Mouse (Mus musculus) kidney, embryonic 16.5 days (tissue): Measurements from ENCODE around the gene Rnh1. TPM values are rescaled to one million over a fixed set of nuclear protein-coding genes. Genes with fewer than 3 reads are reported as not detected.

Source experiments
- ATAC-seq: fragments of 200-750 bp; cut with Nextera tagmentation; 2 replicates; pipeline ENCODE4 v1.8.0; 2017; ENCODE audit warnings: moderate TSS enrichment; ENCODE audit not compliant: low FRiP score, low TSS enrichment
- H3K27ac ChIP-seq: fragments of 300-500 bp; sonication (generic); 2 replicates; pipeline ENCODE4 v1.5.1; 2014; ENCODE audit warnings: low read length
- H3K27me3 ChIP-seq: fragments of 300-500 bp; sonication (generic); 2 replicates; pipeline ENCODE4 v1.6.1; 2014; ENCODE audit warnings: low read length, control low read depth, mixed read lengths; ENCODE audit not compliant: insufficient read depth
- H3K36me3 ChIP-seq: fragments of 300-500 bp; sonication (generic); 2 replicates; pipeline ENCODE4 v1.6.1; 2014; ENCODE audit warnings: low read length, control low read depth, mixed read lengths; ENCODE audit not compliant: insufficient read depth
- H3K4me1 ChIP-seq: fragments of 300-500 bp; sonication (generic); 2 replicates; pipeline ENCODE4 v1.6.1; 2014; ENCODE audit warnings: low read length, control low read depth, mixed read lengths; ENCODE audit not compliant: insufficient read depth
- H3K4me2 ChIP-seq: fragments of 300-500 bp; sonication (generic); replicated peaks from 2 replicates; pipeline ENCODE4 v1.6.1; 2014; ENCODE audit warnings: low read depth, low read length
- H3K4me3 ChIP-seq: fragments of 300-500 bp; sonication (generic); 2 replicates; pipeline ENCODE4 v1.5.1; 2014; ENCODE audit warnings: mild to moderate bottlenecking, low read length
- H3K9ac ChIP-seq: fragments of 300-500 bp; sonication (generic); replicated peaks from 2 replicates; pipeline ENCODE4 v1.6.1; 2014; ENCODE audit warnings: low read length
- H3K9me3 ChIP-seq: fragments of 300-500 bp; sonication (generic); 2 replicates; pipeline ENCODE4 v1.6.1; 2016; ENCODE audit warnings: low read length, control low read depth
- WGBS: fragments of 180-500 bp; shearing (Covaris S2); extraction: QIAGEN DNeasy Blood & Tissue Kit; methylation state at CpG from one replicate; pipeline ENCODE4 v1.1.7; 2014; 5-methylcytosine and 5-hydroxymethylcytosine counted together
- polyA plus RNA-seq: library from polyadenylated mRNA; unstranded; fragments of >200 nt; fragmentation: Nextera tagmentation; extraction: Ambion mirVana; gene quantifications from 2 replicates; pipeline ENCODE4 v1.2.1, GENCODE M21; 2015

Rnh1 gene
- polyA plus RNA-seq, 1 experiment from 2014 or later: 155 TPM

- peak overlapping the region; percentile 75 for H3K4me3 ChIP-seq
- no peaks in the 10 kb centered on the region for H3K27me3 ChIP-seq
- peak overlapping the region; percentile 73 for H3K9ac ChIP-seq
- H3K4me1 ChIP-seq: peaks cover 24% of the 10 kb centered on the region
- H3K9me3 ChIP-seq: no peaks in the 10 kb centered on the region
- H3K27ac ChIP-seq: peak overlapping the region; percentile 78
- WGBS: under 1% methylated on average over 22 of the region's 22 CpGs
- H3K36me3 ChIP-seq: peaks cover 23% of the 10 kb centered on the region
- ATAC-seq: peak; percentile 68
- H3K4me2 ChIP-seq: peak overlapping the region; percentile 68
Observed at GRCm38 (mm10) chr7:141168518-141168953, 4.1 kb downstream of the Rnh1 start.

DNA sequence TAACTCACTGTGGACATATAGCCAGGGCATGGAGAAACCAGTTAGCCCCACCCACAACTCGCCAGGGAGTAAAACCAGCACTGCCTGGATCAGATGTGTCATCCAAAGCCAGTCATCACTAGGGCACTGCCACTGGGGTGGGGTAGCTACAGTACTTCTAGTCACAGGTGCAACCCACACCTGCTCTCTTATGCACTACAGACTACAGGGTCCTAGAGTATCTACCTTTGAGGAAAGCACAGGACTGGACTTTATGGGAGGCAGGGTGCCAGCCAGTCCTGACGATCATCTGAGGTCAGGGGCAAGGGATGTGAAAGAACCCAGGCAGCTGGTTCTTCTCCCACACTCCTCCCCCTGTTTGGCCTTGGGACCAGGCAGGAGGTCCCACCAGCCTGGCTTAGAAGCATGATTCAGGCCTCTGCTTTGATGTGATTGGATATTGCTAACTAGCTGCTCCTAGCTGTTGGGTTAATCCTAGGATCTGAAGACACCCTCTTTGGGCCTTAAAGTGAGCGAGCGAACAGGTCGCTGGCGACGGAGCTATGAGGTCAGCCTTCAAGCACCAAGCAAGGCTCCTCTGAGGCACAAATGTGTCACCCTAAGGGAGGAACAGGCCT is 4.6 kb downstream of the Rnh1 start:
- peak overlapping the region; percentile 78 for H3K27ac ChIP-seq
- H3K36me3 ChIP-seq: peaks cover 28% of the 10 kb centered on the region
- H3K27me3 ChIP-seq: no peaks in the 10 kb centered on the region
- peaks cover 19% of the 10 kb centered on the region for H3K4me1 ChIP-seq
- 14% methylated on average over 7 of the region's 7 CpGs for WGBS
- H3K4me2 ChIP-seq: peak overlapping the region; percentile 68
- ATAC-seq: peak; percentile 1; the same call in 1 of the 2 replicates
- no peaks in the 10 kb centered on the region for H3K9me3 ChIP-seq
- H3K4me3 ChIP-seq: peak overlapping the region; percentile 75
- H3K9ac ChIP-seq: peak overlapping the region; percentile 73

- Histone ChIP-seq H3K9me3 (no peaks in the 10 kb centered on the region), H3K9ac (no peak overlapping the region), H3K27me3 (no peaks in the 10 kb centered on the region), H3K27ac (no peak overlapping the region), H3K4me1 (peaks cover 17% of the 10 kb centered on the region), H3K4me3 (no peak overlapping the region), H3K36me3 (peaks cover 59% of the 10 kb centered on the region), H3K4me2 (no peak overlapping the region)
- 86% methylated on average over 6 of the region's 6 CpGs for WGBS
- no peak for ATAC-seq
Observed at GRCm38 (mm10) chr7:141164850-141165249, 7.8 kb downstream of the Rnh1 start.

DNA sequence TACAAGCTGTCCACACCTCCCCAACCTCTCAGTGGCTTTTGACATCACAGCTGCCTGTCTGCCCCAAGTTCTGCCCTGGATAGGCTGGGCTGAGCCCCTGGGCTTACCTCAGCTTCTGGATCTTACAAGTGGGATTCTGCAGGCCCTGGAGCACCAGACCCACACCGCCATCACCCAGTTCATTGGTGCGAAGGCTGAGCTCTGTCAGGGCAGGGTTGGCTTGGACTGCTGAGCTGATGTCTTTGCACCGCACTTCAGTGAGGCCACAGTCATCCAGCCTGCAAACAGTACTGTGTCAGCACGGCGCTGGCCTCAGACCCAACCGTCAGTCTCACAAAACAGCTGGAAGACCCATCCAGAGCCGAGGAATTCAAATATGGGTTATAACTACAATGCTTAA is 8.3 kb downstream of the Rnh1 start:
- H3K9me3 ChIP-seq: no peaks in the 10 kb centered on the region
- H3K4me3 ChIP-seq: no peak overlapping the region
- no peak overlapping the region for H3K4me2 ChIP-seq
- H3K4me1 ChIP-seq: peaks cover 17% of the 10 kb centered on the region
- no peak for ATAC-seq
- no peaks in the 10 kb centered on the region for H3K27me3 ChIP-seq
- H3K36me3 ChIP-seq: peaks cover 62% of the 10 kb centered on the region
- 92% methylated on average over 7 of the region's 7 CpGs for WGBS
- H3K9ac ChIP-seq: no peak overlapping the region
- no peak overlapping the region for H3K27ac ChIP-seq

DNA sequence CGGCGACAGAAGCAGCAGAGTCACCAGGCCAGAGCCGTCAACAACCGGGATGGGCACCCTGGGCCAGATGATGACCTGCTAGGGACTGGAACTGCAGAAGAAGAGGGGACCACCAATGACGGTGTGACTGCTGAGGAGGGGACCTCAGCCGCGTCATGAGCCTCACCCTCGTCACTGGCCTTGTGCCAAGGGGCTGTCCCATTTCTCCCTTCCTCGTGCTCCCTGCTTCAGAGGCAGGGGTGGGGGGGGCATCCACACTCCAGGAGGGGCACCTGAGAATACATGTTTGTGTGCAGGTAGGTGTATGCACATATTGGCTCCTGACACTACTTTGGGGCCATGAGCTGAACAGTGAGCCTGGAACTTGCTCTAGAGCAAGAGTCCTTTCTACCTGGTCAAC is 17.3 kb downstream of the Rnh1 start:
- WGBS: 84% methylated on average over 9 of the region's 9 CpGs
- Histone ChIP-seq H3K4me2 (no peak overlapping the region), H3K36me3 (peaks cover 57% of the 10 kb centered on the region), H3K9ac (no peak overlapping the region), H3K4me3 (no peak overlapping the region), H3K27me3 (no peaks in the 10 kb centered on the region), H3K27ac (no peak overlapping the region), H3K9me3 (no peaks in the 10 kb centered on the region), H3K4me1 (no peaks in the 10 kb centered on the region)
- ATAC-seq: no peak

GRCm38 (mm10) chr7:141148639-141149038 is 24.0 kb downstream of the Rnh1 start:
- H3K4me3 ChIP-seq: no peak overlapping the region
- no peak overlapping the region for H3K27ac ChIP-seq
- H3K9ac ChIP-seq: no peak overlapping the region
- no peak overlapping the region for H3K4me2 ChIP-seq
- H3K9me3 ChIP-seq: no peaks in the 10 kb centered on the region
- peaks cover 28% of the 10 kb centered on the region for H3K36me3 ChIP-seq
- whole genome bisulfite sequencing: 74% methylated on average over 4 of the region's 4 CpGs
- H3K4me1 ChIP-seq: no peaks in the 10 kb centered on the region
- H3K27me3 ChIP-seq: no peaks in the 10 kb centered on the region
- no peak for ATAC-seq

- H3K4me3 ChIP-seq: no peak overlapping the region
- H3K27me3 ChIP-seq: no peaks in the 10 kb centered on the region
- 84% methylated on average over 6 of the region's 6 CpGs for WGBS
- no peak overlapping the region for H3K4me2 ChIP-seq
- no peak overlapping the region for H3K27ac ChIP-seq
- ATAC-seq: no peak
- peaks cover 15% of the 10 kb centered on the region for H3K36me3 ChIP-seq
- H3K9me3 ChIP-seq: no peaks in the 10 kb centered on the region
- H3K4me1 ChIP-seq: no peaks in the 10 kb centered on the region
- H3K9ac ChIP-seq: no peak overlapping the region
Observed at GRCm38 (mm10) chr7:141147044-141147443, 25.6 kb downstream of the Rnh1 start.

DNA sequence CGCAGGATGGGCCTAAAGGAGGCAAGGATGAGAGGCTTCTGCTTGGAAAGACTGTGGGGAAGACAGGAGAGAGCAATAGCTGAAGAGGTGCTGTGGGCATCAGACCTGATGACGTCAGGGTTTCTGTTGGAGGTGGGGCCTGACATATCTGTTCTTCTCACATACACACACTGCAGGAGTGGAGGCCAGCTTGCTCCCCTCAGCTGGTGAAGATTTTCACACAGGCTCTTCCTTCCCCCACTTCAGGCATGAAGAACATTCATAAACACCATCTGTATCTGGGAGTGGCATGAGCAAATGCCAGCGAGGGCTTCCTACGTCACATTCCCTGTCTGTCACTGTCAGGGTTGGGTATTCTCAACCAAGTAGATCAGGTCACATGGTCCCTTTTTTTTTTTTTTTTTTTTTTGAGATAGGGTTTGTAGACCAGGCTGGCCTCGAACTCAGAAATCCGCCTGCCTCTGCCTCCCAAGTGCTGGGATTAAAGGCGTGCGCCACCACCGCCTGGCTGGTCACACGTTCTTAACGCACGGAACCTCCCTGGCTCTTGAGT is 26.5 kb downstream of the Rnh1 start:
- Histone ChIP-seq H3K4me2 (no peak overlapping the region), H3K9ac (no peak overlapping the region), H3K9me3 (no peaks in the 10 kb centered on the region), H3K27ac (no peak overlapping the region), H3K4me3 (no peak overlapping the region), H3K4me1 (no peaks in the 10 kb centered on the region), H3K36me3 (peaks cover 7% of the 10 kb centered on the region; the same call in 1 of the 2 replicates), H3K27me3 (no peaks in the 10 kb centered on the region)
- no peak for ATAC-seq
- WGBS: 96% methylated on average over 12 of the region's 12 CpGs

DNA sequence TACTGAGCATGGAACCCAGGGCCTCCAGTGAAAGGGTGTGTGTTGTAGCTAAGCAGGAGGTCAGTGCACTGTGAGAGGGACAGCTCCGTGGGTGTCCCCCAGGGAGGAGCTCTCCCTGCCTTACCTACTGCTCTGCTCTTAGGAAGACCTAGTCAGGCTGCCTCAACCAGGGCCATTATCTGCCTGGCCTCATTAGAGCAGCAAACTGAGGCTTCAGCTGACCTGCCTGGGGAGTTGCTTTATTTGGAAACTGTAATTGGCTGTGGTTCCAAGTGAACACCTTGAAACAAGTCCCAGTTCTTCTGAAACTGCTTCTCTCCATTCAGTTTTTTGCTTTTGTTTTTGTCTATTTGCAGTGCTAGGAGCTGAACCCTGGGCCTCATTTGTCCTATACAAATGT is 27.3 kb downstream of the Rnh1 start:
- no peak overlapping the region for H3K4me2 ChIP-seq
- no peak overlapping the region for H3K9ac ChIP-seq
- no peak overlapping the region for H3K4me3 ChIP-seq
- no peak for ATAC-seq
- H3K27ac ChIP-seq: no peak overlapping the region
- no peaks in the 10 kb centered on the region for H3K4me1 ChIP-seq
- no peaks in the 10 kb centered on the region for H3K27me3 ChIP-seq
- 65% methylated on average over 1 of the region's 1 CpGs for WGBS
- H3K36me3 ChIP-seq: peaks cover 7% of the 10 kb centered on the region; the same call in 1 of the 2 replicates
- H3K9me3 ChIP-seq: no peaks in the 10 kb centered on the region

DNA sequence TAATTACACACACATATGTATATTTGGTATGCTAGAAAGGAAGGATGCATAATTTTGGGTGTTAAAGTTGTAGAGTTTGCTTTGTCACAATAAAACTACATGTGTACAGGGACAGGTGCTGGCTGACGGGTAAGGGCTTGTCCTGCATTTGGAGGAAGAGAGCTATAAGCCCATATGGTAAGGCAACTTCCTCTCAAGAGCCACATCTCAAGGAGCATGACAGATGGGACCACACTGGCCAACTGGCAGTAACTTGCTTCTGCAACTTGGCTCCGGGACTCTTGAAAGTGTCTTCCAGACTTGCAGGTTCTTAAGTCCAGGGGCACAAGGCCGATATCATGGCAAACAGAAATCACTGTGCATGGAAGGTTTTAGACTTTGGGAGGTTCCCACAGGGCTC is 28.0 kb downstream of the Rnh1 start:
- no peak overlapping the region for H3K9ac ChIP-seq
- H3K27me3 ChIP-seq: no peaks in the 10 kb centered on the region
- no peak overlapping the region for H3K4me3 ChIP-seq
- 92% methylated on average over 3 of the region's 3 CpGs for WGBS
- no peaks in the 10 kb centered on the region for H3K4me1 ChIP-seq
- no peak overlapping the region for H3K4me2 ChIP-seq
- H3K36me3 ChIP-seq: peaks cover 7% of the 10 kb centered on the region; the same call in 1 of the 2 replicates
- H3K27ac ChIP-seq: no peak overlapping the region
- ATAC-seq: no peak
- no peaks in the 10 kb centered on the region for H3K9me3 ChIP-seq
